Mouse (Mus musculus): Measurements from ENCODE around the gene Hmgxb4.

Gene Hmgxb4

GRCm38 (mm10) chr8:75071627-75072346 lies 78.6 kb downstream of the Hmgxb4 start:
- peak; percentile 61 to 79 for DNase-seq (ENCODE audit: low spot score in 2 of 2)

- no peak for DNase-seq (ENCODE audit: low spot score in 2 of 2)
Measured at GRCm38 (mm10) chr8:75074876-75075275, 81.7 kb downstream of the Hmgxb4 start.

- DNase-seq (ENCODE audit: low spot score in 2 of 2): no peak
Measured at GRCm38 (mm10) chr8:75078215-75078614, 85.1 kb downstream of the Hmgxb4 start.

GRCm38 (mm10) chr8:75078851-75079250 lies 85.7 kb downstream of the Hmgxb4 start:
- DNase-seq (ENCODE audit: low spot score in 2 of 2): no peak

All from heart, adult 9 months (tissue).